Mouse (Mus musculus) kidney, adult 11 months (tissue): ENCODE measurements around the gene Map1s.

Source experiments
- DNase-seq: peaks from one replicate; pipeline ENCODE4 v3.0.0; 2022

The Map1s gene

GRCm38 (mm10) chr8:70899226-70899625, 6.5 kb upstream of the Map1s start:
- no peak for DNase-seq

- DNase-seq: no peak
Observed at GRCm38 (mm10) chr8:70900872-70901387, 4.8 kb upstream of the Map1s start.

- no peak for DNase-seq
Observed at GRCm38 (mm10) chr8:70902211-70902610, 3.5 kb upstream of the Map1s start.

- DNase-seq: no peak
Observed at GRCm38 (mm10) chr8:70903112-70903511, 2.6 kb upstream of the Map1s start.

GRCm38 (mm10) chr8:70903582-70903981, 2.1 kb upstream of the Map1s start:
- DNase-seq: no peak

GRCm38 (mm10) chr8:70904532-70904931, 1.2 kb upstream of the Map1s start:
- DNase-seq: peak; percentile 74

GRCm38 (mm10) chr8:70905463-70905830, 285 bp upstream of the Map1s start:
- DNase-seq: no peak

- no peak for DNase-seq
Observed at GRCm38 (mm10) chr8:70907518-70907917, 1.8 kb downstream of the Map1s start.

- no peak for DNase-seq
Observed at GRCm38 (mm10) chr8:70911596-70911995, 5.9 kb downstream of the Map1s start.

GRCm38 (mm10) chr8:70912955-70913354, 7.2 kb downstream of the Map1s start:
- no peak for DNase-seq

GRCm38 (mm10) chr8:70913523-70913922, 7.8 kb downstream of the Map1s start:
- DNase-seq: no peak

GRCm38 (mm10) chr8:70914704-70915103, 9.0 kb downstream of the Map1s start:
- no peak for DNase-seq

- no peak for DNase-seq
Observed at GRCm38 (mm10) chr8:70920049-70920922, 14.6 kb downstream of the Map1s start.

- DNase-seq: no peak
Observed at GRCm38 (mm10) chr8:70924151-70924550, 18.4 kb downstream of the Map1s start.

GRCm38 (mm10) chr8:70925754-70926153, 20.0 kb downstream of the Map1s start:
- no peak for DNase-seq

GRCm38 (mm10) chr8:70926396-70926795, 20.7 kb downstream of the Map1s start:
- DNase-seq: no peak

- no peak for DNase-seq
Observed at GRCm38 (mm10) chr8:70928096-70928495, 22.4 kb downstream of the Map1s start.

- DNase-seq: no peak
Observed at GRCm38 (mm10) chr8:70928778-70929322, 23.1 kb downstream of the Map1s start.

GRCm38 (mm10) chr8:70931731-70932130, 26.0 kb downstream of the Map1s start:
- no peak for DNase-seq

GRCm38 (mm10) chr8:70933036-70933435, 27.3 kb downstream of the Map1s start:
- no peak for DNase-seq

GRCm38 (mm10) chr8:70934786-70935185, 29.1 kb downstream of the Map1s start:
- DNase-seq: no peak

- DNase-seq: no peak
Observed at GRCm38 (mm10) chr8:70937200-70937599, 31.5 kb downstream of the Map1s start.

- no peak for DNase-seq
Observed at GRCm38 (mm10) chr8:70941478-70941877, 35.7 kb downstream of the Map1s start.

- no peak for DNase-seq
Observed at GRCm38 (mm10) chr8:70943187-70943586, 37.5 kb downstream of the Map1s start.
